Mouse (Mus musculus) monocyte, adult 5-6 weeks (primary cell): ENCODE data around the gene Bricd5. TPM values are rescaled to one million over a fixed set of nuclear protein-coding genes. Genes with fewer than 3 reads are reported as not detected.
"Not testable (repeated sequence)": the region's sequence is repeated elsewhere in the genome, so short reads cannot be mapped to it uniquely, and the experiment has no call there.

Source experiments
- ATAC-seq: fragments of 153-309, 156-312 bp; replicated peaks from 2 replicates; pipeline ENCODE4 v1.8.0; 2017; ENCODE audit warnings: mild to moderate bottlenecking; ENCODE audit not compliant: low TSS enrichment, insufficient number of reproducible peaks, severe bottlenecking, poor library complexity, low FRiP score
- total RNA-seq: library from RNA; stranded (forward); fragments of 200-1000, 200-491, 200-594 nt; gene quantifications from 3 replicates; pipeline ENCODE4 v1.2.3, GENCODE M21; 2017

Bricd5 gene
- total RNA-seq = 1.3 TPM in 1 of 3 replicates, not detected in the others

GRCm38 (mm10) chr17:24473612-24474275, at the start of gene Bricd5:
Gene Bricd5, plus strand, starts transcription at chr17:24473884.
- ATAC-seq = no peak

GRCm38 (mm10) chr17:24424489-24424888, 49.2 kb upstream of the Bricd5 start:
- no peak for ATAC-seq

GRCm38 (mm10) chr17:24425326-24425725, 48.4 kb upstream of the Bricd5 start:
- ATAC-seq = not testable (repeated sequence)

GRCm38 (mm10) chr17:24425905-24426304, 47.8 kb upstream of the Bricd5 start:
- ATAC-seq = no peak

- peak; percentile 98 for ATAC-seq
Observed at GRCm38 (mm10) chr17:24426471-24427169, 47.1 kb upstream of the Bricd5 start, which contains the start of gene Eci1. Gene Eci1, plus strand, starts transcription at chr17:24426641.

GRCm38 (mm10) chr17:24427170-24427557, 46.5 kb upstream of the Bricd5 start:
- no peak for ATAC-seq

- ATAC-seq = no peak
Observed at GRCm38 (mm10) chr17:24429201-24429983, 44.3 kb upstream of the Bricd5 start.

GRCm38 (mm10) chr17:24437016-24437415, 36.7 kb upstream of the Bricd5 start:
- peak; percentile 79 for ATAC-seq

GRCm38 (mm10) chr17:24440377-24440776, 33.3 kb upstream of the Bricd5 start:
- ATAC-seq = no peak

- no peak for ATAC-seq
Observed at GRCm38 (mm10) chr17:24441148-24441547, 32.5 kb upstream of the Bricd5 start.

GRCm38 (mm10) chr17:24442107-24442506, 31.6 kb upstream of the Bricd5 start:
- ATAC-seq = no peak

GRCm38 (mm10) chr17:24442632-24443155, 31.0 kb upstream of the Bricd5 start, which contains the start of gene Dnase1l2:
Gene Dnase1l2, minus strand, starts transcription at chr17:24443105.
- ATAC-seq = no peak

- no peak for ATAC-seq
Observed at GRCm38 (mm10) chr17:24443409-24443808, 30.3 kb upstream of the Bricd5 start.

GRCm38 (mm10) chr17:24446590-24446989, 27.1 kb upstream of the Bricd5 start:
- no peak for ATAC-seq

- no peak for ATAC-seq
Observed at GRCm38 (mm10) chr17:24449507-24449906, 24.2 kb upstream of the Bricd5 start.

- no peak for ATAC-seq
Observed at GRCm38 (mm10) chr17:24451220-24451619, 22.5 kb upstream of the Bricd5 start.

- ATAC-seq = no peak
Observed at GRCm38 (mm10) chr17:24453372-24453771, 20.3 kb upstream of the Bricd5 start.

GRCm38 (mm10) chr17:24454218-24454755, 19.4 kb upstream of the Bricd5 start:
- no peak for ATAC-seq
